Mouse (Mus musculus) midbrain, postnatal 0 days (tissue): ENCODE measurements at regions not wholly inside any gene's neighbourhood (a gene's known extent, or its start where the extent isn't known, plus 50 kb on each side); places are given as distances from the start of the nearest gene placed in this dataset.

ENCODE experiments used
- ATAC-seq: fragments of 200-750 bp; cut with Nextera tagmentation; 2 replicates; pipeline ENCODE4 v1.8.0; 2017; ENCODE audit warnings: moderate number of reproducible peaks, mild to moderate bottlenecking, moderate TSS enrichment, moderate library complexity; ENCODE audit not compliant: low FRiP score
- DNase-seq: peaks from one replicate; pipeline ENCODE4 v3.0.0-alpha.2; 2015; ENCODE audit warnings: low spot score
- H3K27ac ChIP-seq: fragments of 300-500 bp; sonication (generic); 2 replicates; pipeline ENCODE4 v1.5.1; 2014; ENCODE audit warnings: low read depth, mild to moderate bottlenecking, low read length, mixed read lengths
- H3K27me3 ChIP-seq: fragments of 300-500 bp; sonication (generic); 2 replicates; pipeline ENCODE4 v1.6.1; 2014; ENCODE audit warnings: low read length, control low read depth, mixed read lengths; ENCODE audit not compliant: insufficient read depth
- H3K36me3 ChIP-seq: fragments of 300-500 bp; sonication (generic); 2 replicates; pipeline ENCODE4 v1.6.1; 2014; ENCODE audit warnings: low read length, control low read depth, mixed read lengths; ENCODE audit not compliant: insufficient read depth
- H3K4me1 ChIP-seq: fragments of 300-500 bp; sonication (generic); 2 replicates; pipeline ENCODE4 v1.6.1; 2014; ENCODE audit warnings: mild to moderate bottlenecking, control low read depth, antibody characterized with exemption, low read length, mixed read lengths; ENCODE audit not compliant: insufficient read depth
- H3K4me2 ChIP-seq: fragments of 300-500 bp; sonication (generic); 2 replicates; pipeline ENCODE4 v1.6.1; 2014; ENCODE audit warnings: low read depth, mild to moderate bottlenecking, low read length, mixed read lengths; ENCODE audit not compliant: poor library complexity, severe bottlenecking
- H3K4me3 ChIP-seq: fragments of 300-500 bp; sonication (generic); 2 replicates; pipeline ENCODE4 v1.5.1; 2014; ENCODE audit warnings: low read depth, mild to moderate bottlenecking, low read length, moderate library complexity
- H3K9ac ChIP-seq: fragments of 300-500 bp; sonication (generic); replicated peaks from 2 replicates; pipeline ENCODE4 v1.6.1; 2014; ENCODE audit warnings: mild to moderate bottlenecking, low read length, moderate library complexity, mixed read lengths; ENCODE audit not compliant: poor library complexity, severe bottlenecking
- H3K9me3 ChIP-seq: fragments of 300-500 bp; sonication (generic); 2 replicates; pipeline ENCODE4 v1.6.1; 2016; ENCODE audit warnings: low read length, control low read depth
- CTCF ChIP-seq: IDR thresholded peaks from 2 replicates; pipeline ENCODE4 v1.5.1; 2016; ENCODE audit warnings: antibody characterized with exemption, mild to moderate bottlenecking
- WGBS: fragments of 180-500 bp; shearing (Covaris S2); extraction: QIAGEN DNeasy Blood & Tissue Kit; methylation state at CpG from one replicate; pipeline ENCODE4 v1.1.7; 2014; 5-methylcytosine and 5-hydroxymethylcytosine counted together

DNA sequence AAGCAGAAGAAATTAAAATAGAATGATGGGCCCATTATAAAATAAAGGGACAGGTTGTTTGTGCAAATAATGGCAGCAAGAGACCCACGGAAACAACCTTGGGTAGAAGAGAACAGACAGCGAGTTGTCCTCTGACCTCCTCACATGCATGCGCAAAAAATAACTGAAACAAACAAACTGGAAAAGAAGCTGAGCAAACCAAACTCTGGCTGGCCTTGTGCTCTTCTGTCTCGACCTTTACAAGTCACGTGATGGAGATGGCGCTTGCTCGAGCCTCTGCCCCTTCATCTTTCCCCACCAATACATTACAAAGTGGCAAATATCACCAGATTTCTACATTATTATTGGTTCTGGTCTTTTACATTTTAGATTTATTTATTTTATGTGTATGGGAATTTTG is 59.3 kb downstream of the Hoxa1 start:
- no peaks in the 10 kb centered on the region for H3K27me3 ChIP-seq
- H3K4me2 ChIP-seq = no peak overlapping the region
- no peak for ATAC-seq
- no peak for DNase-seq
- no peaks in the 10 kb centered on the region for H3K36me3 ChIP-seq
- no peak overlapping the region for H3K27ac ChIP-seq
- no peaks in the 10 kb centered on the region for H3K9me3 ChIP-seq
- H3K9ac ChIP-seq = no peak overlapping the region
- no peaks in the 10 kb centered on the region for H3K4me1 ChIP-seq
- H3K4me3 ChIP-seq = no peak overlapping the region
- TF ChIP-seq CTCF = no peak
- 93% methylated on average over 7 of the region's 7 CpGs for WGBS

DNA sequence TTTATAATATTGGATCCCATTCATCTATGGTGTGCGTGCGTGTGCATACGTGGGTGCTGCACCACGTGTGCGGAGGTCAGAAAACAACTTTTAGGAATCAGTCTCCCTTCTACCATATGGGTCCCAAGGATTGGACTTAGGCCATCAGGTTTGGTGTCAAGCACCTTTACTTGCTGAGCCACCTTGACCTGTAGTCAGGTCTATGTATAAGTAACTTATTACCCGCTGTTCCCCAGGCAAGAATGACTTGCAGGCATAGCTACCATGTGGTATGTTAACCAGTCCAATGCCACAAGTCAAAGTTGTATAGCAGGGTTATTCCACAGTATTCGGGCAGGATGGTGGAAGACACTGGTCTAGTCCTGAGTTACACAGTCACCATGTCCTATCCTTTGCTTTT is 62.5 kb downstream of the Hoxa1 start:
- Histone ChIP-seq H3K4me1 (no peaks in the 10 kb centered on the region), H3K27ac (no peak overlapping the region), H3K4me2 (no peak overlapping the region), H3K27me3 (no peaks in the 10 kb centered on the region), H3K9ac (no peak overlapping the region), H3K9me3 (no peaks in the 10 kb centered on the region), H3K36me3 (no peaks in the 10 kb centered on the region), H3K4me3 (no peak overlapping the region)
- no peak for TF ChIP-seq CTCF
- WGBS = 96% methylated on average over 7 of the region's 7 CpGs
- DNase-seq (no peak), ATAC-seq (no peak)

DNA sequence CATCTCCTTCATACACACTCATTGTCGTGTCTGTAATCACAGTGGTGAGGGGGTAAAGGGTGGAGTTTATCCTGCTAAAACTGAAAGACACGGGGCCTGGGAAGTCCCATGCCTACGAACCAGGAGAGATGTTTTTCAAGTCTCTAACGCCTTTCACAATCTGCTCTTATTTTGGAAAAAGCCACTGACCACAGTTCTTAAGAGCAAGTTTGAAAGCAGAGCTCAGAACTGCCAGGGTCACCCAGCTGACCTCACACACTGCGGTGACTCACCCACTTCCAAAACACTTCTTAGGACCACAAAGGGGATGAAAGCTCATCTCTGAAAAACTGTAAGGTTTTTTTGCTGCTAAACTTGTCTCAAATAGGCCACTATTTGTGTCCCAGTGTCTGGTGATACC is 66.7 kb downstream of the Hoxa1 start:
- no peak for DNase-seq
- H3K9me3 ChIP-seq = no peaks in the 10 kb centered on the region
- WGBS = 64% methylated on average over 5 of the region's 5 CpGs
- no peak overlapping the region for H3K4me2 ChIP-seq
- no peak for TF ChIP-seq CTCF
- no peak overlapping the region for H3K27ac ChIP-seq
- no peak overlapping the region for H3K9ac ChIP-seq
- H3K36me3 ChIP-seq = no peaks in the 10 kb centered on the region
- H3K4me3 ChIP-seq = no peak overlapping the region
- H3K4me1 ChIP-seq = no peaks in the 10 kb centered on the region
- H3K27me3 ChIP-seq = no peaks in the 10 kb centered on the region
- ATAC-seq = no peak

DNA sequence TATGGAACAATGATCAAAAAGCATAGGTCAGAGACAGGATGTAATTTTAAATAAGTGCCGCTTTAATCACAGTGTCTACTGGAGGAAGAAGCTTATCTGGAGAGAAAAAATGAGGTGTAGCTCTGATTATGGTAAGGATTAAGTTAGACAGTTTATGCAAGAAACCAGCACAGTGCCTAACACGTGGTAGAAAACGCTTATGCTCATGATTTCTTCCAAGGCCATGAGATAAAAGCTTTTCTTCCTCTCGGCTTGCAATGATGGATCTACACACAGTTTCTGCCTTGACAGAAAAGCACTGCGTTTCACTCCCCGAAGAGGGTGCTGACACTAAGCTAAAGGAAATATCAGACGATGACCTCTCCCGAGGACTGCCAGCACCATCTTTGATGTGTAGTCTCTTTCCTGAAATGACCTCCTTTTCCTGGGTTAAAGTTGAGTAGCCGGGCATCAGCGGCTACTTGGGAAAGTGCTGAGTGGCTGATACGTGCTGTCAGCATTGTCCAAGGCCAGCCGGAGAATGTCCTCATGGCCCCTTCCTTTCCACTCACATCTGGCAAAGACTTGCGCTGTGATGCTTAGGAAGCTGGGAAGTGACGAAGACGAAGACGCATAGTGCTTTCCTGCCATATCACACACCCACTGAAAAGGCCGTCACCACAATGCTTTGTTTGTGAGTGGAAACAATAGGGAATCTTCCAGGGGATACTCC is 72.0 kb downstream of the Hoxa1 start:
- no peak for TF ChIP-seq CTCF
- WGBS = 83% methylated on average over 17 of the region's 17 CpGs

DNA sequence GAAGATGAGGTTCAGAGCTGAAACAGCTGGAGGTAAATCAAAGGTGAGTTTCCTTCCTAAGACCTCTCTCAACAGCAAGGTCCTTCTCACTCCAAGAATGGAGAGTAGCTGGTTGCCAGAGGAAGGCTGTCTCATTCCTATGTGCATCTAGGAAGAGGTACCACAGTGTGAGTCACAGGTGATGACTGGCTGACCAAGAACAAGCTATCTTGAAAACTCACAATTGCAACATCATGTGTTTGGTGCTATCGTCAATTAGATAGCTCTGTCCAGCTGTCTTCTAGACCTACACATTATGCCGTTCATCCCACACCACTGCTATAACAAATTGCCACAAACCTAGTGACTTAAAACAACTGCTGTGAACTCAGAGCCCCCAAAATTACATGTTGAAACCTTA is 72.3 kb upstream of the Skap2 start:
- Histone ChIP-seq H3K9me3 (no peaks in the 10 kb centered on the region), H3K4me2 (no peak overlapping the region), H3K27me3 (no peaks in the 10 kb centered on the region), H3K4me3 (no peak overlapping the region), H3K9ac (no peak overlapping the region), H3K36me3 (no peaks in the 10 kb centered on the region), H3K27ac (no peak overlapping the region), H3K4me1 (no peaks in the 10 kb centered on the region)
- no peak for TF ChIP-seq CTCF
- 96% methylated on average over 2 of the region's 2 CpGs for WGBS
- no peak for DNase-seq
- no peak for ATAC-seq

More for the DNA sequence above, 72.0 kb downstream of the Hoxa1 start:
- Histone ChIP-seq H3K4me2 (no peak overlapping the region), H3K9me3 (no peaks in the 10 kb centered on the region), H3K27ac (no peak overlapping the region), H3K27me3 (no peaks in the 10 kb centered on the region), H3K4me3 (no peak overlapping the region), H3K4me1 (no peaks in the 10 kb centered on the region), H3K36me3 (no peaks in the 10 kb centered on the region), H3K9ac (no peak overlapping the region)
- no peak for ATAC-seq
- no peak for DNase-seq

DNA sequence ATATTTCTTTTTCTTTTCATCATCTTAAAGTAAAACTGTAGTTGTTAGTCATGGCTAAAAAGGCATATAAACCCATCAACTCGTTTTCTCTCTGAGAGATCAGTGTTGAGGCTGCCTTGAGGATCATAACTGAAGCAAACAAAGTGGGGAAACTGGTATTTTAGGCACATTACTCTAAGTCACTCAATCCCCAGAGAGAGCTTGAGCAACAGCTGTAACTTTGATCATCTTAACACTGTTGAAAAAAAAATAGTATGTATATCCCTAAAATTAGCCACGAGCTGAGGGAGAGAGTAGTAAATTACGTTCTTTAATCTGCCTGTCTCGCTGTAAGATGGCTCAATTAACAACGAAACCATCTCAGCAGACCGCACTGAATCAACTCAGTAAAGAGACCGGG is 67.2 kb upstream of the Skap2 start:
- Histone ChIP-seq H3K9me3 (no peaks in the 10 kb centered on the region), H3K9ac (no peak overlapping the region), H3K27ac (no peak overlapping the region), H3K36me3 (no peaks in the 10 kb centered on the region), H3K4me2 (no peak overlapping the region), H3K4me1 (no peaks in the 10 kb centered on the region), H3K27me3 (no peaks in the 10 kb centered on the region), H3K4me3 (no peak overlapping the region)
- no peak for TF ChIP-seq CTCF
- WGBS = 15% methylated on average over 7 of the region's 7 CpGs
- ATAC-seq (no peak), DNase-seq (no peak)
